Comparison of ENCODE assay signal across 17 mouse cellular contexts in the genomic region with DNA sequence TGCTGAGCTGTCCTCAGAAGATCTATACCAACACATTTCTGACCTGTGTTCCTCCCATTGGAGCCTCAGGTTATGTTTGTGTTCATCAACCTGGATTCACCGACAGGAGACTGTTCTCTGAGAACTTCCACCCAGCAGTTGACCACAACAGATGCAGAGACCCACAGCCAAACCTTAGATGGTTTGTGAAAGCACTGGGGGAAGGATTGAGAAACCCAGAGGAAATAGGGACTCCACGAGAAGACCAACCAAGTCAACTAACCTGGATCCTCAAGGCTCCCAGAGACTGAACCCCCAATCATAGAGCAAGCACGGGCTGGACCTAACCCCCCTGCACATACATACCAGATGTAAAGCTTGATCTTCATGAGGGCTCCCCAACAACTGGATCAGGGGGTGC.
DNase-seq lines count a peak whose midpoint lies in the region; ATAC-seq lines count a peak whose summit lies in the region.
"Had no signal": no experiment of that assay in that cellular context is flagged by ENCODE, and none has a peak within 500 bp of the region (broad histone marks: within the 10 kb centered on the region; RNA-seq: fewer than 3 reads in every experiment).

No protein-coding gene starts in this region.

- DNase-seq in embryo, embryonic 10 days (ENCODE audit: low spot score) = no peak
- no peak for DNase-seq in spleen, postnatal 4 days (ENCODE audit: low spot score in 2 of 2)
- DNase-seq: adrenal gland, adult 2 months; adrenal gland, postnatal 10 days; adrenal gland, postnatal 25 days; cerebellum, adult 11 months; cerebellum, adult 18-20 months; cerebellum, adult 8-10 months; cerebellum, adult 9-11 months; cerebellum, postnatal 14 days; cerebellum, postnatal 36 days; embryo, embryonic 11 days had no signal

- 0 out of 2 replicates have a peak, but pooled peaks have one; percentile 45 for ATAC-seq in common myeloid progenitor, adult 5-6 weeks (replicated peaks; ENCODE audit: low read depth, poor library complexity, severe bottlenecking)
- ATAC-seq in granulocyte monocyte progenitor cell, adult 5-6 weeks (replicated peaks; ENCODE audit: poor library complexity, severe bottlenecking) = peak; percentile 78
- peak; percentile 76 for ATAC-seq in megakaryocyte progenitor cell, adult 5-6 weeks (replicated peaks; ENCODE audit: poor library complexity)
- ATAC-seq: forebrain, embryonic 14.5 days; forebrain, embryonic 16.5 days had no signal
